ENCODE assay signal across 20 mouse cellular contexts in the genomic region with DNA sequence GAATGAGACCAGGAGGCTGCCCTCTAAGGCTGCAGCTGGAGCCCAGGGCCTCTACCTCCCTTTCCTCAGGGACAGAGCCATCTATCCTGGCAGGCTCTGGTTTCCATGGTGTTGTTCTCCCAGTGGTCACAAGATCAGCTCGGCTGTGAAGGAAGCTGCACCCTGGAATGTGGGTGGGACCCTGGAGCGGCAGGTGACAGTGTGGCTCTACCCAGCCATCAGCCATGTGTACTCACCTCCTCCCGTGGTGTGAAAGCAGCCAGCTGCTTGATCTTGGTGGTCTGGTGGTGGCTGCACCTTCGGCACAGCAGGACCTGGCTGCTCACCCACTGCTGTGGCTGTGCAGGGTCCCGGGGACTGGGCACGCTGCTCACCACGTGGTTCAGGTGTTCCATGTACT. TPM values are rescaled to one million over a fixed set of nuclear protein-coding genes. Genes with fewer than 3 reads are reported as not detected.
DNase-seq lines count a peak whose midpoint lies in the region; ATAC-seq lines count a peak whose summit lies in the region.
"Had no signal": no experiment of that assay in that cellular context is flagged by ENCODE, and none has a peak within 500 bp of the region (broad histone marks: within the 10 kb centered on the region; RNA-seq: fewer than 3 reads in every experiment).

No protein-coding gene starts in this region.

- H3K9me3 ChIP-seq in heart, embryonic 16.5 days (replicated peaks; ENCODE audit: control insufficient read depth, low read length) = no peaks in the 10 kb centered on the region
- H3K9me3 ChIP-seq in liver, embryonic 16.5 days (replicated peaks; ENCODE audit: control insufficient read depth, low read length) = no peaks in the 10 kb centered on the region
- H3K9me3 ChIP-seq in liver, embryonic 12.5 days (replicated peaks) = no peaks in the 10 kb centered on the region
- H3K9me3 ChIP-seq: embryonic facial prominence, embryonic 13.5 days; forebrain, embryonic 15.5 days; heart, embryonic 13.5 days; limb, embryonic 12.5 days; midbrain, embryonic 15.5 days had no signal

- peak overlapping the region; percentile 1; the same call in 1 of the 2 replicates for H3K4me2 ChIP-seq in heart, embryonic 16.5 days (ENCODE audit: low read depth, low read length)
- no peak overlapping the region for H3K4me2 ChIP-seq in liver, embryonic 16.5 days (ENCODE audit: low read depth, low read length)
- no peak overlapping the region for H3K4me2 ChIP-seq in liver, embryonic 12.5 days
- H3K4me2 ChIP-seq: embryonic facial prominence, embryonic 13.5 days; forebrain, embryonic 15.5 days; heart, embryonic 13.5 days; limb, embryonic 12.5 days; midbrain, embryonic 15.5 days had no signal

- no peak overlapping the region for H3K4me3 ChIP-seq in heart, embryonic 16.5 days (ENCODE audit: low read length)
- H3K4me3 ChIP-seq in liver, embryonic 16.5 days (ENCODE audit: low read depth, low read length) = no peak overlapping the region
- H3K4me3 ChIP-seq in liver, embryonic 12.5 days = no peak overlapping the region
- H3K4me3 ChIP-seq: embryonic facial prominence, embryonic 13.5 days; forebrain, embryonic 15.5 days; heart, embryonic 13.5 days; limb, embryonic 12.5 days; midbrain, embryonic 15.5 days had no signal

- no peak overlapping the region for H3K9ac ChIP-seq in heart, embryonic 16.5 days (ENCODE audit: low read length)
- H3K9ac ChIP-seq in liver, embryonic 16.5 days (ENCODE audit: low read depth, low read length) = no peak overlapping the region
- H3K9ac ChIP-seq in liver, embryonic 12.5 days = no peak overlapping the region
- H3K9ac ChIP-seq: embryonic facial prominence, embryonic 13.5 days; forebrain, embryonic 15.5 days; heart, embryonic 13.5 days; limb, embryonic 12.5 days; liver, embryonic 14.5 days; midbrain, embryonic 15.5 days had no signal

- 54% methylated on average over 7 of the region's 7 CpGs for WGBS in heart, embryonic 16.5 days
- WGBS in liver, embryonic 16.5 days (ENCODE audit: insufficient replicate concordance) = 29% methylated on average over 7 of the region's 7 CpGs
- WGBS in liver, embryonic 12.5 days (ENCODE audit: insufficient replicate concordance) = 48% methylated on average over 7 of the region's 7 CpGs

- H3K27ac ChIP-seq in heart, embryonic 16.5 days (ENCODE audit: low read length) = peak overlapping the region; percentile 17
- no peak overlapping the region for H3K27ac ChIP-seq in liver, embryonic 16.5 days (ENCODE audit: low read length)
- no peak overlapping the region for H3K27ac ChIP-seq in liver, embryonic 12.5 days
- H3K27ac ChIP-seq: embryonic facial prominence, embryonic 13.5 days; forebrain, embryonic 15.5 days; liver, embryonic 14.5 days; midbrain, embryonic 15.5 days; stomach, postnatal 0 days had no signal

- intact Hi-C loops in heart, postnatal 14 days (cut with DNase I) = no loop called here

- ATAC-seq in heart, embryonic 16.5 days (replicated peaks; ENCODE audit: extremely low read depth, insufficient read depth, low FRiP score) = no peak
- ATAC-seq in liver, embryonic 16.5 days (ENCODE audit: low read depth) = peak; percentile 12; the same call in 1 of the 2 replicates
- ATAC-seq in liver, embryonic 12.5 days = no peak
- ATAC-seq: forebrain, embryonic 15.5 days; hindbrain, embryonic 16.5 days; midbrain, embryonic 15.5 days had no signal

- no peaks in the 10 kb centered on the region for H3K27me3 ChIP-seq in heart, embryonic 16.5 days (ENCODE audit: control insufficient read depth, insufficient read depth, low read length)
- no peaks in the 10 kb centered on the region for H3K27me3 ChIP-seq in liver, embryonic 16.5 days (ENCODE audit: control insufficient read depth, insufficient read depth, low read depth, low read length)
- no peaks in the 10 kb centered on the region for H3K27me3 ChIP-seq in liver, embryonic 12.5 days (replicated peaks)
- H3K27me3 ChIP-seq: embryonic facial prominence, embryonic 13.5 days; forebrain, embryonic 15.5 days; heart, embryonic 13.5 days; limb, embryonic 12.5 days; midbrain, embryonic 15.5 days had no signal

- DNase-seq in cerebellum, adult 11-12 months = peak; percentile 46
- no peak for DNase-seq in cerebellum, postnatal 14 days
- no peak for DNase-seq in heart, postnatal 14 days
- DNase-seq in ZHBTc4 (ENCODE audit: low read depth, low spot score) = peak; percentile 87
- no peak for DNase-seq in ovary, postnatal 36 days (ENCODE audit: low spot score)
- DNase-seq: cerebellum, adult 2 months; kidney, adult 2 months; lung, postnatal 14 days; retina, postnatal 1 day had no signal

- peaks cover 45% of the 10 kb centered on the region for H3K4me1 ChIP-seq in heart, embryonic 16.5 days (ENCODE audit: control insufficient read depth, insufficient read depth, low read length)
- peaks cover 15% of the 10 kb centered on the region for H3K4me1 ChIP-seq in liver, embryonic 16.5 days (ENCODE audit: control insufficient read depth, low read depth, low read length)
- peaks cover 62% of the 10 kb centered on the region for H3K4me1 ChIP-seq in liver, embryonic 12.5 days

- H3K36me3 ChIP-seq in heart, embryonic 16.5 days (ENCODE audit: control insufficient read depth, insufficient read depth) = peaks cover 30% of the 10 kb centered on the region
- H3K36me3 ChIP-seq in liver, embryonic 16.5 days (ENCODE audit: control insufficient read depth, insufficient read depth) = peaks cover 3% of the 10 kb centered on the region; the same call in 1 of the 2 replicates
- peaks cover 63% of the 10 kb centered on the region for H3K36me3 ChIP-seq in liver, embryonic 12.5 days

RNA-seq across cellular contexts. Expression of gene Tmem201, which starts 7.0 kb away (rescaled TPM):
- 46.4 and 52.3 TPM in 2 replicates for polyA plus RNA-seq in heart, embryonic 16.5 days (2015; fragmentation: Nextera tagmentation; extraction: Ambion mirVana)
- total RNA-seq in heart, postnatal 14 days (2021) = 10 to 100 TPM; 82.7 to 83.9 TPM
- 5.4 and 6.5 TPM in 2 replicates for polyA plus RNA-seq in liver, embryonic 16.5 days (2015; fragmentation: Nextera tagmentation; extraction: Ambion mirVana)
- 12.8 and 13.8 TPM in 2 replicates for polyA plus RNA-seq in liver, embryonic 12.5 days (2016; fragmentation: Nextera tagmentation; extraction: Ambion mirVana)

RNA-seq across cellular contexts. Expression of gene Pik3cd, which starts 28.5 kb away (rescaled TPM):
- 5.5 and 7.8 TPM in 2 replicates for polyA plus RNA-seq in heart, embryonic 16.5 days (2015; fragmentation: Nextera tagmentation; extraction: Ambion mirVana)
- 1 to 10 TPM; 4.8 to 5.5 TPM for total RNA-seq in heart, postnatal 14 days (2021)
- polyA plus RNA-seq in liver, embryonic 16.5 days (2015; fragmentation: Nextera tagmentation; extraction: Ambion mirVana) = 7.3 and 8.8 TPM in 2 replicates
- 7.6 and 8.9 TPM in 2 replicates for polyA plus RNA-seq in liver, embryonic 12.5 days (2016; fragmentation: Nextera tagmentation; extraction: Ambion mirVana)

RNA-seq across cellular contexts. Expression of gene Slc25a33, which starts 43.2 kb away (rescaled TPM):
- 6.5 TPM in 2 replicates for polyA plus RNA-seq in heart, embryonic 16.5 days (2015; fragmentation: Nextera tagmentation; extraction: Ambion mirVana)
- 10 to 100 TPM; 16.2 to 24.2 TPM for total RNA-seq in heart, postnatal 14 days (2021)
- 10.7 and 11.3 TPM in 2 replicates for polyA plus RNA-seq in liver, embryonic 16.5 days (2015; fragmentation: Nextera tagmentation; extraction: Ambion mirVana)
- 17.1 and 17.3 TPM in 2 replicates for polyA plus RNA-seq in liver, embryonic 12.5 days (2016; fragmentation: Nextera tagmentation; extraction: Ambion mirVana)

Comparison
In these comparisons a context has a peak if more than half of its experiments do, and no peak if none do; other contexts are left out.
1. DNase-seq: peak in cerebellum, adult 11-12 months (single experiment) and ZHBTc4 (single experiment); none in cerebellum, postnatal 14 days (0 of 2), heart, postnatal 14 days (0 of 2) and ovary, postnatal 36 days (single experiment).